ENCODE assay signal across 10 mouse cellular contexts in the genomic region with DNA sequence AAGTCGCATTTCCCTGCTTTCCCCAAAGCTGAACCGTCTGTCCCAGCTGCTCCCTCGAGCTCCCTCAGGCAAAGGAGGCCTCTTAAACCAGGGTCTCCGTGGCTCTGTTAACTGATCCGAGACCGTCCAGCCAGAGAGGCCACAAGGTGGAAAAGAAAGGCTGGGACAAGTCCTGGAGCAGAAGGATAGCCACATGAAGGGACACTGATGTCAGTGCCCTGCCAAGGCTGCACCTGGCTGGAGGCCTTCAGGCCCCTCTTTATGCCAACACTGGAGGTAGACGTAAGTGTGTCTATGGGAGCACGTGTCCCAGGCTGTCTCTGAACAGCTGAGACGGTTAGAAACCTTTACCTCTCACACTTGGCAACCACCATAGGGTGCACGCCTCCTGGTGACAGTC. TPM values are rescaled to one million over a fixed set of nuclear protein-coding genes. Genes with fewer than 3 reads are reported as not detected.
DNase-seq lines count a peak whose midpoint lies in the region; ATAC-seq and TF ChIP-seq lines count a peak whose summit lies in the region.
"Had no signal": no experiment of that assay in that cellular context is flagged by ENCODE, and none has a peak within 500 bp of the region (broad histone marks: within the 10 kb centered on the region; RNA-seq: fewer than 3 reads in every experiment).

No protein-coding gene starts in this region.

- H3K27me3 ChIP-seq in heart, embryonic 13.5 days (replicated peaks), result peaks cover 9% of the 10 kb centered on the region; the same call in 1 of the 2 replicates
- H3K27me3 ChIP-seq in midbrain, embryonic 12.5 days, result peaks cover 24% of the 10 kb centered on the region
- H3K27me3 ChIP-seq in midbrain, embryonic 11.5 days (ENCODE audit: control insufficient read depth, insufficient read depth, low read length), result no peaks in the 10 kb centered on the region; the same call in 1 of the 2 replicates
- H3K27me3 ChIP-seq in heart, postnatal 0 days (ENCODE audit: control insufficient read depth, insufficient read depth, low read length), result 0 out of 2 replicates have a peak, but pooled peaks cover 6% of the 10 kb centered on the region
- H3K27me3 ChIP-seq in stomach, embryonic 15.5 days (replicated peaks), result no peaks in the 10 kb centered on the region

- peak overlapping the region; percentile 70; the same call in 1 of the 2 replicates for H3K9ac ChIP-seq in heart, embryonic 13.5 days
- 0 out of 2 replicates have a peak overlapping the region, but pooled peaks have one; percentile 2 for H3K9ac ChIP-seq in midbrain, embryonic 12.5 days (replicated peaks)
- no peak overlapping the region for H3K9ac ChIP-seq in midbrain, embryonic 11.5 days (ENCODE audit: low read length)
- H3K9ac ChIP-seq in heart, postnatal 0 days (replicated peaks; ENCODE audit: low read depth, low read length), result no peak overlapping the region
- H3K9ac ChIP-seq in stomach, embryonic 15.5 days, result no peak overlapping the region

- H3K4me1 ChIP-seq in heart, embryonic 13.5 days, result peaks cover 58% of the 10 kb centered on the region
- H3K4me1 ChIP-seq in midbrain, embryonic 12.5 days, result peaks cover 41% of the 10 kb centered on the region
- peaks cover 35% of the 10 kb centered on the region for H3K4me1 ChIP-seq in midbrain, embryonic 11.5 days (ENCODE audit: control insufficient read depth, insufficient read depth, low read length)
- peaks cover 10% of the 10 kb centered on the region for H3K4me1 ChIP-seq in heart, postnatal 0 days (ENCODE audit: control insufficient read depth, insufficient read depth)
- H3K4me1 ChIP-seq in stomach, embryonic 15.5 days, result peaks cover 56% of the 10 kb centered on the region

- DNase-seq in heart, postnatal 4 days, result no peak
- DNase-seq in midbrain, embryonic 11.5 days (ENCODE audit: low spot score, missing footprints), result no peak
- no peak for DNase-seq in heart, postnatal 0 days (ENCODE audit: low spot score)
- no peak for DNase-seq in adrenal gland, postnatal 36 days
- DNase-seq: right cerebral cortex, postnatal 25 days; thymus, postnatal 4 days had no signal

- 63% methylated on average over 10 of the region's 10 CpGs for WGBS in heart, embryonic 13.5 days
- 46% methylated on average over 10 of the region's 10 CpGs for WGBS in midbrain, embryonic 12.5 days
- 57% methylated on average over 10 of the region's 10 CpGs for WGBS in midbrain, embryonic 11.5 days
- WGBS in heart, postnatal 0 days, result 70% methylated on average over 10 of the region's 10 CpGs
- 66% methylated on average over 10 of the region's 10 CpGs for WGBS in stomach, embryonic 15.5 days

- peak overlapping the region; percentile 93 for H3K27ac ChIP-seq in heart, embryonic 13.5 days (replicated peaks)
- H3K27ac ChIP-seq in midbrain, embryonic 12.5 days (replicated peaks), result peak overlapping the region; percentile 55; the same call in 1 of the 2 replicates
- H3K27ac ChIP-seq in midbrain, embryonic 11.5 days (ENCODE audit: low read depth, low read length), result no peak overlapping the region
- H3K27ac ChIP-seq in heart, postnatal 0 days (ENCODE audit: low read depth), result peak overlapping the region; percentile 93
- peak overlapping the region; percentile 87; the same call in 1 of the 2 replicates for H3K27ac ChIP-seq in stomach, embryonic 15.5 days

- H3K4me3 ChIP-seq in heart, embryonic 13.5 days, result no peak overlapping the region
- no peak overlapping the region for H3K4me3 ChIP-seq in midbrain, embryonic 12.5 days
- no peak overlapping the region for H3K4me3 ChIP-seq in midbrain, embryonic 11.5 days (ENCODE audit: low read depth, low read length)
- no peak overlapping the region for H3K4me3 ChIP-seq in heart, postnatal 0 days (ENCODE audit: low read depth, low read length)
- no peak overlapping the region for H3K4me3 ChIP-seq in stomach, embryonic 15.5 days (replicated peaks)

- peaks cover 31% of the 10 kb centered on the region for H3K36me3 ChIP-seq in heart, embryonic 13.5 days
- H3K36me3 ChIP-seq in midbrain, embryonic 12.5 days, result no peaks in the 10 kb centered on the region
- H3K36me3 ChIP-seq in midbrain, embryonic 11.5 days (ENCODE audit: control insufficient read depth, insufficient read depth, low read length), result no peaks in the 10 kb centered on the region
- H3K36me3 ChIP-seq in heart, postnatal 0 days (replicated peaks; ENCODE audit: control insufficient read depth, insufficient read depth, low read length), result no peaks in the 10 kb centered on the region
- H3K36me3 ChIP-seq in stomach, embryonic 15.5 days, result peaks cover under 1% of the 10 kb centered on the region; the same call in 1 of the 2 replicates

- no peak for TF ChIP-seq EP300 in heart, postnatal 0 days (IDR thresholded peaks at IDR 0.05; ENCODE audit: low read depth)

- no peak for ATAC-seq in heart, embryonic 13.5 days (ENCODE audit: extremely low read depth, insufficient number of reproducible peaks, low FRiP score, low TSS enrichment)
- ATAC-seq in midbrain, embryonic 12.5 days (ENCODE audit: low FRiP score, low read depth), result no peak
- ATAC-seq in midbrain, embryonic 11.5 days (ENCODE audit: low FRiP score), result no peak
- ATAC-seq in heart, postnatal 0 days (ENCODE audit: insufficient read depth, low read depth), result no peak
- ATAC-seq in stomach, embryonic 15.5 days (ENCODE audit: insufficient read depth, low FRiP score, low read depth), result no peak
- ATAC-seq in erythroid progenitor cell, adult 5-6 weeks (replicated peaks; ENCODE audit: low FRiP score, poor library complexity, severe bottlenecking), result no peak

- no peak overlapping the region for H3K4me2 ChIP-seq in heart, embryonic 13.5 days
- H3K4me2 ChIP-seq in midbrain, embryonic 12.5 days (replicated peaks), result no peak overlapping the region
- H3K4me2 ChIP-seq in midbrain, embryonic 11.5 days, result no peak overlapping the region
- no peak overlapping the region for H3K4me2 ChIP-seq in heart, postnatal 0 days (ENCODE audit: low read depth, low read length)
- no peak overlapping the region for H3K4me2 ChIP-seq in stomach, embryonic 15.5 days

- no peak for TF ChIP-seq CTCF in heart, postnatal 0 days (IDR thresholded peaks at IDR 0.05; ENCODE audit: low read depth)

- H3K9me3 ChIP-seq in heart, embryonic 13.5 days, result no peaks in the 10 kb centered on the region
- H3K9me3 ChIP-seq in midbrain, embryonic 12.5 days, result no peaks in the 10 kb centered on the region
- H3K9me3 ChIP-seq in midbrain, embryonic 11.5 days (ENCODE audit: control insufficient read depth, low read length), result no peaks in the 10 kb centered on the region
- no peaks in the 10 kb centered on the region for H3K9me3 ChIP-seq in heart, postnatal 0 days (replicated peaks; ENCODE audit: control insufficient read depth, low read length)
- H3K9me3 ChIP-seq in stomach, embryonic 15.5 days, result no peaks in the 10 kb centered on the region

RNA-seq across cellular contexts. Expression of a gene that starts 57.1 kb away (rescaled TPM):
- polyA plus RNA-seq in heart, embryonic 13.5 days (2015; fragmentation: Nextera tagmentation; extraction: Ambion mirVana), result 77.4 and 78.9 TPM in 2 replicates
- total RNA-seq in heart, postnatal 4 days (2021), result 100 to 1,000 TPM; 119 to 133 TPM
- polyA plus RNA-seq in midbrain, embryonic 12.5 days (2016; fragmentation: Nextera tagmentation; extraction: Ambion mirVana), result 17.8 and 21.0 TPM in 2 replicates
- polyA plus RNA-seq in midbrain, embryonic 11.5 days (2014; fragmentation: Nextera tagmentation; extraction: Ambion mirVana), result 26.6 and 27.5 TPM in 2 replicates
- total RNA-seq in heart, postnatal 0 days (2014; rRNA removed; ENCODE audit: low replicate concordance), result 140 and 238 TPM in 2 replicates
- 35.4 and 35.7 TPM in 2 replicates for polyA plus RNA-seq in heart, postnatal 0 days (2015; fragmentation: Nextera tagmentation; extraction: Ambion mirVana)
- polyA plus RNA-seq in stomach, embryonic 15.5 days (2015; fragmentation: Nextera tagmentation; extraction: Ambion mirVana), result 52.0 and 53.5 TPM in 2 replicates
- 100 to 1,000 TPM; 256 to 280 TPM for total RNA-seq in adrenal gland, postnatal 36 days (2021)
- total RNA-seq in erythroid progenitor cell, adult 5-6 weeks (2015; ENCODE audit: low replicate concordance), result 1.7 and 2.5 TPM in 2 replicates
- total RNA-seq in erythroid progenitor cell, adult 5-6 weeks (2017; ENCODE audit: low replicate concordance), result 0.51 and 0.83 TPM in 2 replicates

Comparison
In these comparisons a context has a peak if more than half of its experiments do, and no peak if none do; other contexts are left out.
1. H3K9ac ChIP-seq: peak in heart, embryonic 13.5 days (single experiment) and midbrain, embryonic 12.5 days (single experiment); none in midbrain, embryonic 11.5 days (single experiment), heart, postnatal 0 days (single experiment) and stomach, embryonic 15.5 days (single experiment).